Mouse (Mus musculus): Measurements from ENCODE around the gene Adar. TPM values are rescaled to one million over a fixed set of nuclear protein-coding genes. Genes with fewer than 3 reads are reported as not detected.
"Not testable (repeated sequence)": the region's sequence is repeated elsewhere in the genome, so short reads cannot be mapped to it uniquely, and the experiment has no call there.

Adar gene
- polyA plus RNA-seq, 1 experiment from 2014 or later, result 12.4 TPM

GRCm38 (mm10) chr3:89786275-89786674, 71.5 kb downstream of the Adar start:
- no peak overlapping the region for H3K4me3 ChIP-seq (ENCODE audit: low read length)
- ATAC-seq (ENCODE audit: low FRiP score, low TSS enrichment), result no peak
- H3K9ac ChIP-seq (replicated peaks; ENCODE audit: low read length), result no peak overlapping the region
- H3K27ac ChIP-seq (ENCODE audit: low read length), result no peak overlapping the region
- H3K36me3 ChIP-seq (ENCODE audit: insufficient read depth, low read length), result peaks cover 26% of the 10 kb centered on the region
- no peak overlapping the region for H3K4me2 ChIP-seq (replicated peaks; ENCODE audit: low read depth, low read length)
- H3K4me1 ChIP-seq (ENCODE audit: insufficient read depth, low read length), result no peaks in the 10 kb centered on the region; the same call in 1 of the 2 replicates
- H3K27me3 ChIP-seq (ENCODE audit: insufficient read depth, low read length), result no peaks in the 10 kb centered on the region
- WGBS, result 78% methylated on average over 6 of the region's 6 CpGs
- H3K9me3 ChIP-seq (ENCODE audit: low read length), result no peaks in the 10 kb centered on the region

DNA sequence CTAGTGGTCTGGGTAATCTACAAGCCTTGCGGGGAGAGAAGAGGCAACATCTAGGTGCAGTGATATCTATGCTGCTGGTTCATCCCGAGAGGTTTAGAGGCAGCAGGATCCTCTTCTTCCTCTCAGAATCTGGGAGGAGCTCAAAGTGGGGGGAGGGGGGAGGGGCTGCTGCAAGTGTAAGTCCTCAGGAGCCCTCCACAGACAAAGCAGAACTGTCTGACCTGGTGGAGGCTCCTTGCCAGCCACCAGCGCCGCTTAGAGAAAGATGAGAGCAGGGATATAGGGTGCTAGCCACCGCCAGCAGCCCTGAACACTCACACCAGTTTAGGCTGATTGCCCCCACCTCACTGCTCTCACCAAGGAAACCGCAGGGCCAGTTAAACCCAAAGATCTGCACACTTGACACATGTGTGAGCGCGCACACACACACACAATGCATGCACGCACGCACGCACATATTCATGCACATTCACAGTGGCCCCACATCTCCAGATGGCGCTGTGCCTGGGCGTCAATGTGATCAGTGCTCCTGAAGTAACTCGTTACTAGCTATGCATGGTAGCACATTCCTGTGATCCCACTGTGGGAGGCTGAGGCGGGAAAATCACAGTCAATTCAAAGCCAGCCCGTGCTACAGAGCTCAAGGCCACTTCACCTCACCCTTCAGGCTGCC, 74.0 kb downstream of the Adar start:
- 79% methylated on average over 16 of the region's 16 CpGs for WGBS
- Histone ChIP-seq H3K4me2 (replicated peaks; ENCODE audit: low read depth, low read length) (no peak overlapping the region), H3K4me3 (ENCODE audit: low read length) (no peak overlapping the region), H3K36me3 (ENCODE audit: insufficient read depth, low read length) (0 out of 2 replicates have a peak, but pooled peaks cover under 1% of the 10 kb centered on the region), H3K27me3 (ENCODE audit: insufficient read depth, low read length) (no peaks in the 10 kb centered on the region), H3K27ac (ENCODE audit: low read length) (no peak overlapping the region), H3K9ac (replicated peaks; ENCODE audit: low read length) (no peak overlapping the region), H3K9me3 (ENCODE audit: low read length) (no peaks in the 10 kb centered on the region), H3K4me1 (ENCODE audit: insufficient read depth, low read length) (no peaks in the 10 kb centered on the region; the same call in 1 of the 2 replicates)
- no peak; the same call in 1 of the 2 replicates for ATAC-seq (ENCODE audit: low FRiP score, low TSS enrichment)

- Histone ChIP-seq H3K27me3 (ENCODE audit: insufficient read depth, low read length) (no peaks in the 10 kb centered on the region), H3K36me3 (ENCODE audit: insufficient read depth, low read length) (no peaks in the 10 kb centered on the region), H3K4me2 (replicated peaks; ENCODE audit: low read depth, low read length) (no peak overlapping the region), H3K9me3 (ENCODE audit: low read length) (no peaks in the 10 kb centered on the region), H3K4me3 (ENCODE audit: low read length) (no peak overlapping the region), H3K27ac (ENCODE audit: low read length) (no peak overlapping the region), H3K9ac (replicated peaks; ENCODE audit: low read length) (no peak overlapping the region), H3K4me1 (ENCODE audit: insufficient read depth, low read length) (no peaks in the 10 kb centered on the region)
- 75% methylated on average over 2 of the region's 2 CpGs for WGBS
- ATAC-seq (ENCODE audit: low FRiP score, low TSS enrichment), result no peak
Observed at GRCm38 (mm10) chr3:89794616-89795015, 79.8 kb downstream of the Adar start.

GRCm38 (mm10) chr3:89795746-89796145, 80.9 kb downstream of the Adar start:
- 76% methylated on average over 5 of the region's 5 CpGs for WGBS
- Histone ChIP-seq H3K4me3 (ENCODE audit: low read length) (no peak overlapping the region), H3K27me3 (ENCODE audit: insufficient read depth, low read length) (no peaks in the 10 kb centered on the region), H3K9me3 (ENCODE audit: low read length) (no peaks in the 10 kb centered on the region), H3K4me1 (ENCODE audit: insufficient read depth, low read length) (no peaks in the 10 kb centered on the region), H3K4me2 (replicated peaks; ENCODE audit: low read depth, low read length) (no peak overlapping the region), H3K36me3 (ENCODE audit: insufficient read depth, low read length) (no peaks in the 10 kb centered on the region), H3K27ac (ENCODE audit: low read length) (no peak overlapping the region), H3K9ac (replicated peaks; ENCODE audit: low read length) (no peak overlapping the region)
- no peak for ATAC-seq (ENCODE audit: low FRiP score, low TSS enrichment)

DNA sequence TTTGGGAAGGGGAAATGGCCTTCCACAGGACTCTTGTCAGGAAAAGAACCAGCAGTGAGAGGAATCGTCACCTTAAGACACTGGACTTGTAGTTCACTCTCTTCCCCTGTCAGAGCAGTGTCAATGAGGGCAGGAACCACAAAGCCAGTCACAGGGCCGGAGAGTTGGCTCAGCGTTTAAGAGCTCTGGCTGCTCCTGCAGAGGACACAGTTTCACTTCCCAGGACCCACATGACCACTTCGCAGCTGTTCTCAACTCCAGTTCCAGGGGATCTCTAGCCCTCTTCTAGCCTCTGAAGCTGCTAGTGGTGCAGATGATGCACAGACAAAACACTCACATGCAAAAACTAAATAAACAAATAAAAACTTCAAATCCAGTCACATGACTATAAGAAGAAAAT, 81.5 kb downstream of the Adar start:
- 29% methylated on average over 4 of the region's 4 CpGs for WGBS
- Histone ChIP-seq H3K4me1 (ENCODE audit: insufficient read depth, low read length) (no peaks in the 10 kb centered on the region), H3K36me3 (ENCODE audit: insufficient read depth, low read length) (no peaks in the 10 kb centered on the region), H3K9me3 (ENCODE audit: low read length) (no peaks in the 10 kb centered on the region), H3K27me3 (ENCODE audit: insufficient read depth, low read length) (no peaks in the 10 kb centered on the region), H3K27ac (ENCODE audit: low read length) (no peak overlapping the region), H3K9ac (replicated peaks; ENCODE audit: low read length) (no peak overlapping the region), H3K4me2 (replicated peaks; ENCODE audit: low read depth, low read length) (no peak overlapping the region), H3K4me3 (ENCODE audit: low read length) (no peak overlapping the region)
- no peak for ATAC-seq (ENCODE audit: low FRiP score, low TSS enrichment)

DNA sequence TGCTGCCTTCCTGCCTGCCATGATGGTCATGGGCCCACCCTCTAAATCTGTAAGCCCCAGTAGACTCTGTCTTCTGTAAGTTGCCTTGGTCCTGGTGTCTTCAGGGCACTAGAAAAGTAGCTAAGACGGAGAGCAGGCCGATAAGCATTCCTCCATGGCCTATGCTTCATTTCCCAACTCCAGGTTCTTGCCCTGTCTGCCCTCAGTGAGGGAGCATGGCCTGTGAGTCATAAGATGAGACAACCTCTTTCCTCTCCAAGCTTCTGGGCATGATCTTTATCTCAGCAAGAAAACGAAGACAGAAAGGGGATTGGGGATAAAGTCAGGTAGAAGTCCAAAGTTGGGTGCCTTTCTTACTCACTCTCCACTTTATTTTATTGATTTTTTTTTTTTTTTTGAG, 83.7 kb downstream of the Adar start:
- Histone ChIP-seq H3K9me3 (ENCODE audit: low read length) (no peaks in the 10 kb centered on the region), H3K27ac (ENCODE audit: low read length) (no peak overlapping the region), H3K36me3 (ENCODE audit: insufficient read depth, low read length) (no peaks in the 10 kb centered on the region), H3K4me3 (ENCODE audit: low read length) (no peak overlapping the region), H3K4me2 (replicated peaks; ENCODE audit: low read depth, low read length) (no peak overlapping the region), H3K4me1 (ENCODE audit: insufficient read depth, low read length) (no peaks in the 10 kb centered on the region), H3K9ac (replicated peaks; ENCODE audit: low read length) (no peak overlapping the region), H3K27me3 (ENCODE audit: insufficient read depth, low read length) (no peaks in the 10 kb centered on the region)
- no peak for ATAC-seq (ENCODE audit: low FRiP score, low TSS enrichment)
- 79% methylated on average over 3 of the region's 3 CpGs for WGBS

- no peak overlapping the region for H3K4me3 ChIP-seq (ENCODE audit: low read length)
- H3K9me3 ChIP-seq (ENCODE audit: low read length), result no peaks in the 10 kb centered on the region
- no peak overlapping the region for H3K27ac ChIP-seq (ENCODE audit: low read length)
- WGBS, result 7% methylated on average over 13 of the region's 13 CpGs
- H3K4me2 ChIP-seq (replicated peaks; ENCODE audit: low read depth, low read length), result peak overlapping the region; percentile 33; the same call in 1 of the 2 replicates
- ATAC-seq (ENCODE audit: low FRiP score, low TSS enrichment), result no peak
- no peak overlapping the region for H3K9ac ChIP-seq (replicated peaks; ENCODE audit: low read length)
- no peaks in the 10 kb centered on the region for H3K4me1 ChIP-seq (ENCODE audit: insufficient read depth, low read length)
- no peaks in the 10 kb centered on the region for H3K27me3 ChIP-seq (ENCODE audit: insufficient read depth, low read length)
- no peaks in the 10 kb centered on the region for H3K36me3 ChIP-seq (ENCODE audit: insufficient read depth, low read length)
Observed at GRCm38 (mm10) chr3:89799476-89799875, 84.7 kb downstream of the Adar start.

DNA sequence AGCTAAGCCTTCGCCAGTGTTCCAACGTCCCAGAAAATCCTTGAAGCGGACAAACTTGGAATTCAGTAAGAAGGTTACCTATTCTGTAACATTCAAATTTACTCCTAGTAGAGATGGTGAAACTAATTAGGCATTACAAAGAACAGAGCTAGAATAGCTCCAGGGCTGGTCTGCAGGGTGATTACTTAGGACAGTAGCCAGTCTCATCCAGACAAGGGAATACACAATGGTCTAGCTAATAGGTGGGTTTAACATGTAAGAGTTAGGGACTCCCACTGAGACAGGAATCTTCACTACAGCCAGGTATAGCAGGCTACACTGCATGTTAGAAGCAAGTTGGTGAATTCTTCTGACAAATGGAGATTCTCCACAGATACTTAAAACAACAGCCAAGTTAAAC, 85.3 kb downstream of the Adar start:
- WGBS, result 52% methylated on average over 3 of the region's 3 CpGs
- H3K27ac ChIP-seq (ENCODE audit: low read length); H3K4me1 ChIP-seq (ENCODE audit: insufficient read depth, low read length); H3K27me3 ChIP-seq (ENCODE audit: insufficient read depth, low read length); H3K4me2 ChIP-seq (replicated peaks; ENCODE audit: low read depth, low read length); H3K9ac ChIP-seq (replicated peaks; ENCODE audit: low read length); H3K36me3 ChIP-seq (ENCODE audit: insufficient read depth, low read length); ATAC-seq (ENCODE audit: low FRiP score, low TSS enrichment); H3K9me3 ChIP-seq (ENCODE audit: low read length); H3K4me3 ChIP-seq (ENCODE audit: low read length): not testable (repeated sequence)

DNA sequence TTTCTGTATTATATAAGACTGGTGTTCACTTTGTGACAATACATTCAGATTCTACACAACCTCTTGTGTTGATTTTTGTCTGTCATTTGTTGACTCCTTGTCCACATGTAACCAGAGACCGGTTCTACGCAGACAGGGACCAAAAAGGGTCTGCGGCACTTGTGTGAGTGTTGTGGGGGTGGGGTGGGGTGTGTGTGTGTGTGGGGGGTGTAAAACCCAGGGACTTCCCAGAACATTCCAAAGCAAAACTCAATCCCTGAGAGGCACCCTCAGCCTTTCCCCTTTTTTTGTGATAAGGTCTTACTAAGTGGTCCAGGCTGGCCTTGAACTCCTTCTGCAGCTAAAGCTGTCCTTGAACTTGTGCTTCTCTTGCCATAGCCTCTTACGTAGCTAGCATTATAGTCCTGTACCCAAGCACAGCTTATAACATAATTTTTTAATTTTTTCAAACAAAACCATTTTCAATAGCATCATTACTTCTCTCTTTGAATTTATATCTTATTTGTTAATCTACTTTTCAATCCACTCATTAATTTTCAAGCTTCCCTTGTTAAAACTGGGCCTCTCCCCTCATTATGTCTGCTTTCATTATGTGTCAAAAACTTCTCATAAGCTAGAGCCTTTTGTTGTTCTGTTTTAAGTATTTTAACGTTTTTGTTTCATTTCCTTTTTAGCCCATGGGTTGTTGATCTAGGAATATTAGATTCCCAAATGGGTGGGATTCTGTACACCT, 86.1 kb downstream of the Adar start:
- Histone ChIP-seq H3K4me2 (replicated peaks; ENCODE audit: low read depth, low read length) (no peak overlapping the region), H3K9me3 (ENCODE audit: low read length) (no peaks in the 10 kb centered on the region), H3K27me3 (ENCODE audit: insufficient read depth, low read length) (no peaks in the 10 kb centered on the region), H3K9ac (replicated peaks; ENCODE audit: low read length) (no peak overlapping the region), H3K4me3 (ENCODE audit: low read length) (no peak overlapping the region), H3K27ac (ENCODE audit: low read length) (no peak overlapping the region), H3K4me1 (ENCODE audit: insufficient read depth, low read length) (no peaks in the 10 kb centered on the region), H3K36me3 (ENCODE audit: insufficient read depth, low read length) (no peaks in the 10 kb centered on the region)
- ATAC-seq (ENCODE audit: low FRiP score, low TSS enrichment), result no peak
- WGBS, result 70% methylated on average over 5 of the region's 5 CpGs

DNA sequence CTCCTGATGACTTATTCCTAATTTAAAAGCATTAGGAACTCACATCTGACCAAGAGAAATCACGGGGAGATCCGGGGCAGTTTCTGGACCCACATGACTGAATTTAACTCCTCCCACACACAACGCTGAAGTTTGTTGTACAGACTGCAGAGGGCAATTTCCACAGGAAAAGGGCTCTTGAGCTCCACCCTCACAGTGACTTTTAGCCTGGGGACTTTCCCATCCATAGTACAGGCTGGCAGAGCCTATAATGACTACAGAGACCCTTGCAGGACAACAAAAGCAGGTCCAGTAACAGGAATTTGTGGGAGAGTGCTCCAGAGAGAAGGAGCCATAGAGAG, 86.7 kb downstream of the Adar start:
- H3K4me2 ChIP-seq (replicated peaks; ENCODE audit: low read depth, low read length), result no peak overlapping the region
- H3K4me3 ChIP-seq (ENCODE audit: low read length), result no peak overlapping the region
- H3K4me1 ChIP-seq (ENCODE audit: insufficient read depth, low read length), result no peaks in the 10 kb centered on the region
- no peak overlapping the region for H3K9ac ChIP-seq (replicated peaks; ENCODE audit: low read length)
- no peaks in the 10 kb centered on the region for H3K36me3 ChIP-seq (ENCODE audit: insufficient read depth, low read length)
- ATAC-seq (ENCODE audit: low FRiP score, low TSS enrichment), result 0 out of 2 replicates have a peak, but pooled peaks have one; percentile 49
- H3K27me3 ChIP-seq (ENCODE audit: insufficient read depth, low read length), result no peaks in the 10 kb centered on the region
- 0 out of 2 replicates have a peak, but pooled peaks cover 4% of the 10 kb centered on the region for H3K9me3 ChIP-seq (ENCODE audit: low read length)
- no peak overlapping the region for H3K27ac ChIP-seq (ENCODE audit: low read length)
- WGBS, result 4% methylated on average over 3 of the region's 3 CpGs
